Mouse (Mus musculus) forebrain, embryonic 14.5 days (tissue): Measurements from ENCODE around the gene Tdp2. TPM values are rescaled to one million over a fixed set of nuclear protein-coding genes. Genes with fewer than 3 reads are reported as not detected.

Experiments used
- ATAC-seq: fragments of 200-750 bp; cut with Nextera tagmentation; 2 replicates; pipeline ENCODE4 v1.8.0; 2017; ENCODE audit warnings: mild to moderate bottlenecking, moderate library complexity
- DNase-seq: peaks from one replicate; pipeline ENCODE4 v3.0.0-alpha.2; 2015; ENCODE audit warnings: low spot score
- H3K27ac ChIP-seq: fragments of 300-500 bp; sonication (generic); 2 replicates; pipeline ENCODE4 v1.5.1; 2014; ENCODE audit warnings: low read depth, mild to moderate bottlenecking, control low read depth, low read length, moderate library complexity
- H3K27me3 ChIP-seq: fragments of 300-500 bp; sonication (generic); replicated peaks from 2 replicates; pipeline ENCODE4 v1.6.1; 2014; ENCODE audit warnings: low read length, control low read depth, mixed read lengths; ENCODE audit not compliant: control insufficient read depth, insufficient read depth
- H3K36me3 ChIP-seq: fragments of 300-500 bp; sonication (generic); 2 replicates; pipeline ENCODE4 v1.6.1; 2014; ENCODE audit warnings: low read length, control low read depth; ENCODE audit not compliant: control insufficient read depth, insufficient read depth
- H3K4me1 ChIP-seq: fragments of 300-500 bp; sonication (generic); 2 replicates; pipeline ENCODE4 v1.6.1; 2014; ENCODE audit warnings: antibody characterized with exemption, low read length, control low read depth; ENCODE audit not compliant: control insufficient read depth, insufficient read depth
- H3K4me2 ChIP-seq: fragments of 300-500 bp; sonication (generic); 2 replicates; pipeline ENCODE4 v1.6.1; 2014; ENCODE audit warnings: mild to moderate bottlenecking, control low read depth, low read length
- H3K4me3 ChIP-seq: fragments of 300-500 bp; sonication (generic); 2 replicates; pipeline ENCODE4 v1.5.1; 2014; ENCODE audit warnings: low read depth, low read length, control low read depth
- H3K9ac ChIP-seq: fragments of 300-500 bp; sonication (generic); 2 replicates; pipeline ENCODE4 v1.6.1; 2014; ENCODE audit warnings: mild to moderate bottlenecking, low read length, control low read depth, moderate library complexity
- H3K9me3 ChIP-seq: fragments of 300-500 bp; sonication (generic); replicated peaks from 2 replicates; pipeline ENCODE4 v1.6.1; 2016; ENCODE audit warnings: low read length, control low read depth, mixed read lengths; ENCODE audit not compliant: control insufficient read depth
- WGBS: fragments of 180-500 bp; shearing (Covaris S2); extraction: QIAGEN DNeasy Blood & Tissue Kit; methylation state at CpG from one replicate; pipeline ENCODE4 v1.1.7; 2014; 5-methylcytosine and 5-hydroxymethylcytosine counted together
- polyA plus RNA-seq: library from polyadenylated mRNA; unstranded; fragments of >200 nt; fragmentation: Nextera tagmentation; extraction: Ambion mirVana; gene quantifications from 2 replicates; pipeline ENCODE4 v1.2.1, GENCODE M21; 2014

Tdp2 gene
- polyA plus RNA-seq, 1 experiment from 2014 or later: 44.9 TPM

DNA sequence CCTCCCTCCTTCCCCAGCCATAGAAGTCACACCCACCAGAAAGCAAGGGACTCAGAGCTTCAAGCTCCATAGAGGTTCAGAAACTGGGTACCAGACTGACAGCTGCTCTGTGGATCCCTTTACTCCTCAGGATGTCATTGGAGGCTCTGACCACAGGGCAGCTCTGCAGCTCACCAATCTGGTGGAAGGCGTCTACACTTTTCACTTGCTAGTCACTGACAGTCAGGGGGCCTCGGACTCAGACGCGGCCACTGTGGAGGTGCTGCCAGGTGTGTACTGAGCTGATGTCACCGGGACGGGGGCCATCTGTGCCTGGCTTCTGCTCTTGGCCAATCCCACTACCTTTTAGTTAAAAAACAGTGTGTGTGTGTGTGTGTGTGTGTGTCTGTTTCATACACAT is 50.9 kb downstream of the Tdp2 start:
- Histone ChIP-seq H3K27ac (no peak overlapping the region), H3K4me3 (no peak overlapping the region), H3K4me2 (no peak overlapping the region), H3K9ac (no peak overlapping the region), H3K27me3 (no peaks in the 10 kb centered on the region), H3K36me3 (no peaks in the 10 kb centered on the region), H3K9me3 (no peaks in the 10 kb centered on the region), H3K4me1 (no peaks in the 10 kb centered on the region)
- 95% methylated on average over 6 of the region's 6 CpGs for whole genome bisulfite sequencing
- ATAC-seq (no peak), DNase-seq (no peak)

DNA sequence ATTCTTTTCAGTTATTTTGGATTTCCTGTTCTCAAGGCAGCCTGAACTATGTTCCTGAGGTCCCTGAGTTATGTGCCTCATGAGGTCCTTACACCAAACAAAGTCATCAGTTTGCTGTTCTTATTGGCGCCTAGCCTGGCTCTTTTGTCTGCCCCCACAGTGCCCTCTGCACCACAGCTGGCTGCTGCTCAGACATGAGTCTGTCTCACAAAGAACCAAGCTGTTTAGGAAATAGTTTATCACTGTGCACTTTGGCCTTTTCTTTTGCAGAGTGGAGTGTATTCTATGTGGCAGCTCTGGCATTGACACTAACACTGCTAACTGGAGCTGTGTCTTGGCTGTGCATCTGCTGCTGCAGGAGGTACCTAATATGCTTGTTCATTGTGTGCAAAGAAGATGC is 58.1 kb downstream of the Tdp2 start:
- no peak for DNase-seq
- no peaks in the 10 kb centered on the region for H3K4me1 ChIP-seq
- no peak overlapping the region for H3K27ac ChIP-seq
- H3K9me3 ChIP-seq: no peaks in the 10 kb centered on the region
- no peaks in the 10 kb centered on the region for H3K27me3 ChIP-seq
- H3K36me3 ChIP-seq: no peaks in the 10 kb centered on the region
- WGBS: 83% methylated on average over 1 of the region's 1 CpGs
- no peak overlapping the region for H3K4me3 ChIP-seq
- no peak for ATAC-seq
- H3K9ac ChIP-seq: no peak overlapping the region
- H3K4me2 ChIP-seq: no peak overlapping the region

Other genes with a start within 250 kb of the Tdp2 start
- 16.9 and 21.0 TPM in 2 replicates for gene Ripor2, start 249.5 kb upstream of the Tdp2 start, polyA plus RNA-seq
- gene Armh2, start 90.4 kb upstream of the Tdp2 start, polyA plus RNA-seq: not detected in 2 replicates
- 44.9 and 65.6 TPM in 2 replicates for gene Gmnn, start 69.8 kb upstream of the Tdp2 start, polyA plus RNA-seq
- 50.3 and 57.9 TPM in 2 replicates for gene BC005537, start 30.0 kb upstream of the Tdp2 start, polyA plus RNA-seq
- gene Acot13, start 139 bp upstream of the Tdp2 start, polyA plus RNA-seq: 66.1 and 73.3 TPM in 2 replicates
- 1.4 and 2.6 TPM in 2 replicates for gene D130043K22Rik, start 13.5 kb downstream of the Tdp2 start, polyA plus RNA-seq
- gene Aldh5a1, start 106.0 kb downstream of the Tdp2 start, polyA plus RNA-seq: 7.5 and 8.0 TPM in 2 replicates
- 0.67 and 0.99 TPM in 2 replicates for gene Gpld1, start 111.5 kb downstream of the Tdp2 start, polyA plus RNA-seq
- gene Mrs2, start 188.7 kb downstream of the Tdp2 start, polyA plus RNA-seq: 15.8 and 18.1 TPM in 2 replicates
- 1.4 and 2.3 TPM in 2 replicates for gene Dcdc2a, start 224.3 kb downstream of the Tdp2 start, polyA plus RNA-seq